Comparison of ENCODE assay signal across 8 mouse cellular contexts in the genomic region with DNA sequence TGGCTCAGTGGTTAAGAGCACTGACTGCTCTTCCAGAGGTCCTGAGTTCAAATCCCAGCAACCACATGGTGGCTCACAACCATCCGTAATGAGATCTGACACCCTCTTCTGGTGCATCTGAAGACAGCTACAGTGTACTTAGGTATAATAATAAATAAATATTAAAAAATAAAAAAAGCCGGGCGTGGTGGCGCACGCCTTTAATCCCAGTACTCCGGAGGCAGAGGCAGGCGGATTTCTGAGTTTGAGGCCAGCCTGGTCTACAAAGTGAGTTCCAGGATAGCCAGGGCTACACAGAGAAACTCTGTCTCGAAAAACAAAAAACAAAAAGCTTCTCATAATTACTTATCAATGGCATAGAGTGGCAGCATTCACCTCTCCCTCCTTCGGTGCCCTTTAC. TPM values are rescaled to one million over a fixed set of nuclear protein-coding genes. Genes with fewer than 3 reads are reported as not detected.
DNase-seq lines count a peak whose midpoint lies in the region; ATAC-seq and TF ChIP-seq lines count a peak whose summit lies in the region.
"Not testable (repeated sequence)": the region's sequence is repeated elsewhere in the genome, so short reads cannot be mapped to it uniquely, and the experiment has no call there.

No protein-coding gene starts in this region.

- WGBS in heart, embryonic 12.5 days = 94% methylated on average over 9 of the region's 9 CpGs
- 97% methylated on average over 9 of the region's 9 CpGs for WGBS in hindbrain, embryonic 16.5 days
- WGBS in limb, embryonic 11.5 days = 94% methylated on average over 9 of the region's 9 CpGs
- 88% methylated on average over 9 of the region's 9 CpGs for WGBS in liver, postnatal 0 days (ENCODE audit: insufficient replicate concordance)
- 94% methylated on average over 9 of the region's 9 CpGs for WGBS in midbrain, embryonic 15.5 days
- WGBS in stomach, postnatal 0 days = 91% methylated on average over 9 of the region's 9 CpGs

- peak overlapping the region; percentile 97; the same call in 1 of the 2 replicates for H3K9ac ChIP-seq in heart, embryonic 12.5 days
- not testable (repeated sequence) for H3K9ac ChIP-seq in hindbrain, embryonic 16.5 days (ENCODE audit: low read depth, low read length); limb, embryonic 11.5 days (ENCODE audit: low read length); liver, postnatal 0 days (replicated peaks); midbrain, embryonic 15.5 days; stomach, postnatal 0 days (ENCODE audit: low read length)

- H3K4me3 ChIP-seq in erythroblast, embryonic 14.5 days (replicated peaks) = peak overlapping the region; percentile 99
- H3K4me3 ChIP-seq in heart, embryonic 12.5 days = peak overlapping the region; percentile 98; the same call in 1 of the 2 replicates
- peak overlapping the region; percentile 96 for H3K4me3 ChIP-seq in hindbrain, embryonic 16.5 days (ENCODE audit: low read length)
- peak overlapping the region; percentile 99; the same call in 1 of the 2 replicates for H3K4me3 ChIP-seq in limb, embryonic 11.5 days (ENCODE audit: low read depth, low read length)
- H3K4me3 ChIP-seq in liver, postnatal 0 days (ENCODE audit: low read depth, low read length) = peak overlapping the region; percentile 97
- H3K4me3 ChIP-seq in midbrain, embryonic 15.5 days = peak overlapping the region; percentile 99; the same call in 1 of the 2 replicates
- not testable (repeated sequence) for H3K4me3 ChIP-seq in stomach, postnatal 0 days (ENCODE audit: low read depth, low read length)

- H3K27me3 ChIP-seq in erythroblast, embryonic 14.5 days (ENCODE audit: control insufficient read depth); heart, embryonic 12.5 days (replicated peaks); hindbrain, embryonic 16.5 days (replicated peaks; ENCODE audit: control insufficient read depth, insufficient read depth, low read length); limb, embryonic 11.5 days (ENCODE audit: control insufficient read depth, insufficient read depth, low read length); liver, postnatal 0 days (ENCODE audit: insufficient read depth, low read length); midbrain, embryonic 15.5 days (replicated peaks); stomach, postnatal 0 days (ENCODE audit: control insufficient read depth, insufficient read depth, low read length): not testable (repeated sequence)

- not testable (repeated sequence) for H3K36me3 ChIP-seq in erythroblast, embryonic 14.5 days (ENCODE audit: control insufficient read depth); heart, embryonic 12.5 days; hindbrain, embryonic 16.5 days (ENCODE audit: control insufficient read depth, insufficient read depth, low read length); limb, embryonic 11.5 days (ENCODE audit: control insufficient read depth, insufficient read depth, low read length); liver, postnatal 0 days (replicated peaks; ENCODE audit: insufficient read depth, low read length); midbrain, embryonic 15.5 days (replicated peaks); stomach, postnatal 0 days (ENCODE audit: control insufficient read depth, insufficient read depth, low read length)

- not testable (repeated sequence) for TF ChIP-seq CTCF in liver, postnatal 0 days (IDR thresholded peaks at IDR 0.05; ENCODE audit: low read depth); stomach, postnatal 0 days (IDR thresholded peaks at IDR 0.05; ENCODE audit: low read depth)

- H3K27ac ChIP-seq in heart, embryonic 12.5 days (ENCODE audit: poor library complexity, severe bottlenecking); hindbrain, embryonic 16.5 days (ENCODE audit: low read depth, low read length); limb, embryonic 11.5 days (replicated peaks; ENCODE audit: low read depth, low read length); midbrain, embryonic 15.5 days: not testable (repeated sequence)
- peak overlapping the region; percentile 97 for H3K27ac ChIP-seq in liver, postnatal 0 days (ENCODE audit: low read depth)
- H3K27ac ChIP-seq in stomach, postnatal 0 days (replicated peaks) = peak overlapping the region; percentile 92; the same call in 1 of the 2 replicates

- ATAC-seq in heart, embryonic 12.5 days (ENCODE audit: insufficient number of reproducible peaks, low FRiP score); hindbrain, embryonic 16.5 days; limb, embryonic 11.5 days (ENCODE audit: insufficient number of reproducible peaks, low FRiP score, low TSS enrichment, low read depth); liver, postnatal 0 days; midbrain, embryonic 15.5 days (replicated peaks); stomach, postnatal 0 days (ENCODE audit: low FRiP score, low TSS enrichment): not testable (repeated sequence)

- DNase-seq in cerebellum, adult 11-12 months = peak; percentile 38
- DNase-seq in limb, embryonic 11.5 days (ENCODE audit: low spot score); liver, postnatal 0 days; stomach, postnatal 0 days (ENCODE audit: low spot score): not testable (repeated sequence)

- peaks cover 58% of the 10 kb centered on the region for H3K4me1 ChIP-seq in erythroblast, embryonic 14.5 days (ENCODE audit: control insufficient read depth)
- not testable (repeated sequence) for H3K4me1 ChIP-seq in heart, embryonic 12.5 days (replicated peaks); limb, embryonic 11.5 days (ENCODE audit: control insufficient read depth, insufficient read depth, low read length); stomach, postnatal 0 days (replicated peaks; ENCODE audit: control insufficient read depth, insufficient read depth)
- H3K4me1 ChIP-seq in hindbrain, embryonic 16.5 days (ENCODE audit: control insufficient read depth, insufficient read depth, low read depth, low read length) = peaks cover 10% of the 10 kb centered on the region
- peaks cover 12% of the 10 kb centered on the region for H3K4me1 ChIP-seq in liver, postnatal 0 days (ENCODE audit: insufficient read depth)
- H3K4me1 ChIP-seq in midbrain, embryonic 15.5 days = peaks cover 14% of the 10 kb centered on the region

- H3K4me2 ChIP-seq in heart, embryonic 12.5 days = peak overlapping the region; percentile 88
- peak overlapping the region; percentile 79 for H3K4me2 ChIP-seq in hindbrain, embryonic 16.5 days (ENCODE audit: low read length)
- H3K4me2 ChIP-seq in limb, embryonic 11.5 days (ENCODE audit: low read depth, severe bottlenecking) = peak overlapping the region; percentile 57
- H3K4me2 ChIP-seq in liver, postnatal 0 days (ENCODE audit: low read depth, low read length) = peak overlapping the region; percentile 95
- peak overlapping the region; percentile 90 for H3K4me2 ChIP-seq in midbrain, embryonic 15.5 days
- peak overlapping the region; percentile 62 for H3K4me2 ChIP-seq in stomach, postnatal 0 days (replicated peaks; ENCODE audit: low read depth)

- not testable (repeated sequence) for H3K9me3 ChIP-seq in erythroblast, embryonic 14.5 days (ENCODE audit: control insufficient read depth, low read length); heart, embryonic 12.5 days (replicated peaks); hindbrain, embryonic 16.5 days (ENCODE audit: control insufficient read depth, low read length); limb, embryonic 11.5 days (ENCODE audit: control insufficient read depth, low read length); liver, postnatal 0 days (ENCODE audit: low read length); midbrain, embryonic 15.5 days; stomach, postnatal 0 days (ENCODE audit: control insufficient read depth, low read length)

- TF ChIP-seq EP300 in liver, postnatal 0 days (IDR thresholded peaks at IDR 0.05; ENCODE audit: low read depth); stomach, postnatal 0 days (optimal IDR thresholded peaks at IDR 0.05): not testable (repeated sequence)

RNA-seq across cellular contexts. Expression of a gene that starts 1.4 kb away (rescaled TPM):
- polyA plus RNA-seq in erythroblast, embryonic 14.5 days (2012) = 0.49 and 0.56 TPM in 2 replicates
- polyA plus RNA-seq in heart, embryonic 12.5 days (2016; fragmentation: Nextera tagmentation; extraction: Ambion mirVana) = 7.3 and 8.2 TPM in 2 replicates
- 6.4 and 7.8 TPM in 2 replicates for polyA plus RNA-seq in hindbrain, embryonic 16.5 days (2015; fragmentation: Nextera tagmentation; extraction: Ambion mirVana)
- polyA plus RNA-seq in limb, embryonic 11.5 days (2014; fragmentation: Nextera tagmentation; extraction: Ambion mirVana) = 13.6 and 15.9 TPM in 2 replicates
- 2.8 and 3.3 TPM in 2 replicates for polyA plus RNA-seq in liver, postnatal 0 days (2015; fragmentation: Nextera tagmentation; extraction: Ambion mirVana)
- polyA plus RNA-seq in midbrain, embryonic 15.5 days (2015; fragmentation: Nextera tagmentation; extraction: Ambion mirVana) = 8.3 and 8.8 TPM in 2 replicates
- polyA plus RNA-seq in stomach, postnatal 0 days (2015; fragmentation: Nextera tagmentation; extraction: Ambion mirVana) = 4.9 and 5.3 TPM in 2 replicates

RNA-seq across cellular contexts. Expression of a gene that starts 7.2 kb away (rescaled TPM):
- not detected in 2 replicates for polyA plus RNA-seq in erythroblast, embryonic 14.5 days (2012)
- 2.0 and 2.1 TPM in 2 replicates for polyA plus RNA-seq in heart, embryonic 12.5 days (2016; fragmentation: Nextera tagmentation; extraction: Ambion mirVana)
- polyA plus RNA-seq in hindbrain, embryonic 16.5 days (2015; fragmentation: Nextera tagmentation; extraction: Ambion mirVana) = 6.1 and 6.7 TPM in 2 replicates
- polyA plus RNA-seq in limb, embryonic 11.5 days (2014; fragmentation: Nextera tagmentation; extraction: Ambion mirVana) = 5.2 and 5.7 TPM in 2 replicates
- polyA plus RNA-seq in liver, postnatal 0 days (2015; fragmentation: Nextera tagmentation; extraction: Ambion mirVana) = 5.3 TPM in 2 replicates
- 7.4 and 8.4 TPM in 2 replicates for polyA plus RNA-seq in midbrain, embryonic 15.5 days (2015; fragmentation: Nextera tagmentation; extraction: Ambion mirVana)
- 0.65 TPM in 2 replicates for polyA plus RNA-seq in stomach, postnatal 0 days (2015; fragmentation: Nextera tagmentation; extraction: Ambion mirVana)

RNA-seq across cellular contexts. Expression of a gene that starts 54.6 kb away (rescaled TPM):
- polyA plus RNA-seq in erythroblast, embryonic 14.5 days (2012) = 0.04 and 0.07 TPM in 2 replicates
- polyA plus RNA-seq in heart, embryonic 12.5 days (2016; fragmentation: Nextera tagmentation; extraction: Ambion mirVana) = 54.9 and 55.4 TPM in 2 replicates
- polyA plus RNA-seq in hindbrain, embryonic 16.5 days (2015; fragmentation: Nextera tagmentation; extraction: Ambion mirVana) = 121 and 122 TPM in 2 replicates
- polyA plus RNA-seq in limb, embryonic 11.5 days (2014; fragmentation: Nextera tagmentation; extraction: Ambion mirVana) = 81.9 and 87.1 TPM in 2 replicates
- 8.3 and 9.5 TPM in 2 replicates for polyA plus RNA-seq in liver, postnatal 0 days (2015; fragmentation: Nextera tagmentation; extraction: Ambion mirVana)
- 110 and 114 TPM in 2 replicates for polyA plus RNA-seq in midbrain, embryonic 15.5 days (2015; fragmentation: Nextera tagmentation; extraction: Ambion mirVana)
- polyA plus RNA-seq in stomach, postnatal 0 days (2015; fragmentation: Nextera tagmentation; extraction: Ambion mirVana) = 19.6 and 21.8 TPM in 2 replicates
